Mouse (Mus musculus): ENCODE data around the gene Col18a1. TPM values are rescaled to one million over a fixed set of nuclear protein-coding genes. Genes with fewer than 3 reads are reported as not detected.

The Col18a1 gene
- polyA plus RNA-seq, 1 experiment from 2014 or later: 33.6 TPM

GRCm38 (mm10) chr10:77200295-77200694 lies 33.9 kb upstream of the Col18a1 start:
- 0 out of 2 replicates have a peak, but pooled peaks cover 4% of the 10 kb centered on the region for H3K4me1 ChIP-seq
- no peak for ATAC-seq (replicated peaks)
- no peak overlapping the region for H3K4me2 ChIP-seq
- no peaks in the 10 kb centered on the region for H3K27me3 ChIP-seq (replicated peaks)
- H3K9ac ChIP-seq: no peak overlapping the region
- no peak overlapping the region for H3K27ac ChIP-seq
- 84% methylated on average over 9 of the region's 9 CpGs for WGBS
- H3K4me3 ChIP-seq: no peak overlapping the region
- H3K36me3 ChIP-seq (replicated peaks): no peaks in the 10 kb centered on the region
- H3K9me3 ChIP-seq: no peaks in the 10 kb centered on the region

DNA sequence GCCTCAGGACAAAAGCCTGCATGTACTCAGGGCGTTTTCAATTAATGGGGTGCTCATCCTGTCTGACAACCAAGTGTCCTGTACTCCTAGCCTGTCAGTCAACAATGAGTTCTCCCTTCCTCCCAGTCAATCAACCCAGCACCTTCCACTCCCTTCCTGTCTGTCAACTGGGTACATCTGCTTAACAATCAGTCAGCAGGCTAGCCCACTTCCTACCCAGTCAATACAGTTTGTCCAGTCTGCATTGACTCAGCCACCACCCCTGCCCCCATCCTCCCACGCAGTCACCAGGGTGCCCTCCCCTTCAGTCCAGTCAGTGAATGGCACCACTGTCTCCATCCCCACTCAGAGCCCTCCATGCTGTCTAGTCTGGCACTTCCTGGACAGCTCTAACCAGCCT lies 32.9 kb upstream of the Col18a1 start:
- no peak overlapping the region for H3K27ac ChIP-seq
- H3K27me3 ChIP-seq (replicated peaks): no peaks in the 10 kb centered on the region
- H3K9me3 ChIP-seq: no peaks in the 10 kb centered on the region
- no peaks in the 10 kb centered on the region for H3K36me3 ChIP-seq (replicated peaks)
- 88% methylated on average over 2 of the region's 2 CpGs for WGBS
- H3K4me3 ChIP-seq: no peak overlapping the region
- H3K9ac ChIP-seq: no peak overlapping the region
- no peak for ATAC-seq (replicated peaks)
- H3K4me2 ChIP-seq: no peak overlapping the region
- no peaks in the 10 kb centered on the region for H3K4me1 ChIP-seq

- H3K36me3 ChIP-seq (replicated peaks): no peaks in the 10 kb centered on the region
- H3K4me1 ChIP-seq: no peaks in the 10 kb centered on the region
- 21% methylated on average over 9 of the region's 9 CpGs for WGBS
- no peaks in the 10 kb centered on the region for H3K27me3 ChIP-seq (replicated peaks)
- no peaks in the 10 kb centered on the region for H3K9me3 ChIP-seq
- H3K4me2 ChIP-seq: no peak overlapping the region
- H3K9ac ChIP-seq: no peak overlapping the region
- no peak for ATAC-seq (replicated peaks)
- no peak overlapping the region for H3K4me3 ChIP-seq
- no peak overlapping the region for H3K27ac ChIP-seq
These were observed 31.3 kb upstream of the Col18a1 start for GRCm38 (mm10) chr10:77197469-77198209.

GRCm38 (mm10) chr10:77196676-77197075 lies 30.3 kb upstream of the Col18a1 start:
- no peaks in the 10 kb centered on the region for H3K27me3 ChIP-seq (replicated peaks)
- no peaks in the 10 kb centered on the region for H3K9me3 ChIP-seq
- H3K9ac ChIP-seq: no peak overlapping the region
- 85% methylated on average over 4 of the region's 4 CpGs for WGBS
- H3K27ac ChIP-seq: no peak overlapping the region
- no peak overlapping the region for H3K4me3 ChIP-seq
- H3K4me1 ChIP-seq: peaks cover under 1% of the 10 kb centered on the region; the same call in 1 of the 2 replicates
- no peaks in the 10 kb centered on the region for H3K36me3 ChIP-seq (replicated peaks)
- no peak for ATAC-seq (replicated peaks)
- H3K4me2 ChIP-seq: no peak overlapping the region

DNA sequence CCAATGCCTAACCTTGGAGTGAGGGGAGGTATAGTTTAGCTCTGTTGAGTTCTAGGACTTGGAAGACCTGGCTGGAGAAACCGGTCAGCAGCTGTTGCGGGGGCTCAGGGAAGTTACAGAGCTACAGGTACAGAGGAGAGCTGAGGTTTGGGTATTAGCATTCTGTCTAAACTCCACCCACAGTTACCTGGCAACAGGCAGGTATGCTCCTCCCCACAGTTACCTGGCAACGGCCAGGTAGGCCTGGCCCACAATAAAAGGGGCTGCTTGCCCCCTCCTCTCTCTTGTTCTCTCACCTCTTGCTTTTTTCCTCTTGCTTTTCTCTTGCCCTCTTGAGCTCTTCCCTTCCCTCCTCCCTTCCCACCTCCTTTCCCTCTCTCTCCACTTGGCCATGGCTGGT lies 29.8 kb upstream of the Col18a1 start:
- Histone ChIP-seq H3K4me2 (no peak overlapping the region), H3K27me3 (replicated peaks) (no peaks in the 10 kb centered on the region), H3K27ac (no peak overlapping the region), H3K36me3 (replicated peaks) (no peaks in the 10 kb centered on the region), H3K4me1 (peaks cover 6% of the 10 kb centered on the region), H3K9ac (no peak overlapping the region), H3K9me3 (no peaks in the 10 kb centered on the region), H3K4me3 (no peak overlapping the region)
- WGBS: 90% methylated on average over 3 of the region's 3 CpGs
- no peak for ATAC-seq (replicated peaks)

- no peak overlapping the region for H3K9ac ChIP-seq
- peaks cover 14% of the 10 kb centered on the region for H3K4me1 ChIP-seq
- no peaks in the 10 kb centered on the region for H3K9me3 ChIP-seq
- H3K27ac ChIP-seq: no peak overlapping the region
- no peaks in the 10 kb centered on the region for H3K36me3 ChIP-seq (replicated peaks)
- no peak for ATAC-seq (replicated peaks)
- no peak overlapping the region for H3K4me2 ChIP-seq
- H3K4me3 ChIP-seq: no peak overlapping the region
- H3K27me3 ChIP-seq (replicated peaks): no peaks in the 10 kb centered on the region
These were observed 27.1 kb upstream of the Col18a1 start for GRCm38 (mm10) chr10:77193495-77193894.

GRCm38 (mm10) chr10:77192745-77193144 lies 26.4 kb upstream of the Col18a1 start:
- Histone ChIP-seq H3K4me1 (peaks cover 14% of the 10 kb centered on the region), H3K27me3 (replicated peaks) (no peaks in the 10 kb centered on the region), H3K27ac (no peak overlapping the region), H3K4me2 (no peak overlapping the region), H3K4me3 (no peak overlapping the region), H3K36me3 (replicated peaks) (no peaks in the 10 kb centered on the region), H3K9me3 (no peaks in the 10 kb centered on the region), H3K9ac (no peak overlapping the region)
- no peak for ATAC-seq (replicated peaks)
- WGBS: 80% methylated on average over 17 of the region's 17 CpGs

DNA sequence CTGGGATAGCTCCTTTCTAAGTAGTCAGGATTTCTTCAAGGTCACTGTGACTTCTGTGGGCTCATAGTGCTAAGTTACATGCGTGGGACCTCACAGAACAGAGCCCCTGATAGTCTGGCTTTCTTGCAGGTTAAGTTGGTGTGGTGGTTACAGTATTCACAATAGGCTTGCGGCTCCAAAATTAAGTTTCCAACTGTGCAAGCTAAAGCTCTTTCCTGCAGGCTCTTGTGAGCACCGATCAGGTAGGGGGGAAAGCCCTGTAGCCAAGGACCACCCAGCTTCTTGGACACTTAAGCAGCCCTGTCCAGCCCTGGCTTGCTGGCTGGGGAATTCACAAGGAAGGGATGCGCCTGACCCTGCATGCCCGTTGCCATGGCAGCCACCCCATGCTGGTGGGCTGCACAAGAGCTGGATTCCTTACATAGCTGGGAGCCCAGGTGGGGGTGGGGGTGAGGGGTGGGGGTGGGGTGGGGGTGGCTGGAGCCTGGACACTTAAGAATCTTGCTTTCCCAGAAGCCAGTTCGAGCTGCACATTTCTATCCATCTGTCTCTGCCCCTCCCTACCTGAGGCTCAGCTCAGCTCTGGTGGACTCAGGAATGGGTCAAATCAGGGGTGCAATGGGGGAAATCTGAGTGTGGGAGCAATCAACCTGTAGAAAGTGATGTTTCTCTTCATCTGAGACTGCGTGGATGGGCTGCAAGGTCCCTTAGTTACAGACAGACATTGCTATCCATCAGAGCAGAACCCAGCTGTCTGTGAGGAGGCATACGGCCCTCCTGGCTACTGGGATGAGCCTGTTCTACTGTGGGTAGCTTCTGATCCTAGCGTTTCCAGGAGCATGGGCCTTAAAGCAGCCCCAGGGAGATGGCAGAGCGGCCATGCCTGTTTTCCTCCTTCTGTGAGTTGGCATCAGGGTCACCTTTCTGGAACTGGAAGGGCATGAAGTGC lies 24.9 kb upstream of the Col18a1 start:
- Histone ChIP-seq H3K9ac (no peak overlapping the region), H3K4me1 (peaks cover 14% of the 10 kb centered on the region), H3K27ac (no peak overlapping the region), H3K4me3 (no peak overlapping the region), H3K36me3 (replicated peaks) (no peaks in the 10 kb centered on the region), H3K9me3 (no peaks in the 10 kb centered on the region), H3K4me2 (no peak overlapping the region), H3K27me3 (replicated peaks) (no peaks in the 10 kb centered on the region)
- WGBS: 14% methylated on average over 10 of the region's 10 CpGs
- ATAC-seq (replicated peaks): peak; percentile 79

DNA sequence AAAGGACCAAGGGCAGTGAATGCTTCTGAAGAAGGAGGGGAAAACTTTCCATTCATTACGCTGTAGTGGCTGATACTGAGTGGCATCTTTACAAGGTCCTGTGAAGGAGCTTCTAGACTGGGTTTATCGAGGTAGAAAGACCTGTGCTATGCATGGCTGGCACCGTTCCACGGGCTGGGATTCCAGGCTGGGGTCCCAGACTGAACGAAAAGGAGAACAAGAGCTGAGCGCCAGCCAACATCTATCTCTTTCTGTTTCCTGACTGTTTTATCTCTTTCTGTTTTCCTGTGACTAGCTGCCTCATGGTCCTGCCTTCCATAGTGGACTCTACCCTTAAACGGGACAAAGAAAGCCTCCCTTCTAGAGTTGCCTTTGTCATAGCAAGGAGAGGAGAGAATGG lies 21.1 kb upstream of the Col18a1 start:
- Histone ChIP-seq H3K27ac (no peak overlapping the region), H3K4me3 (no peak overlapping the region), H3K4me2 (no peak overlapping the region), H3K4me1 (peaks cover 14% of the 10 kb centered on the region), H3K36me3 (replicated peaks) (no peaks in the 10 kb centered on the region), H3K9ac (no peak overlapping the region), H3K27me3 (replicated peaks) (no peaks in the 10 kb centered on the region), H3K9me3 (no peaks in the 10 kb centered on the region)
- 82% methylated on average over 7 of the region's 7 CpGs for WGBS
- ATAC-seq (replicated peaks): no peak

GRCm38 (mm10) chr10:77182804-77183331 lies 16.5 kb upstream of the Col18a1 start:
- H3K9ac ChIP-seq: no peak overlapping the region
- ATAC-seq (replicated peaks): no peak
- no peaks in the 10 kb centered on the region for H3K27me3 ChIP-seq (replicated peaks)
- H3K27ac ChIP-seq: no peak overlapping the region
- H3K9me3 ChIP-seq: no peaks in the 10 kb centered on the region
- H3K4me3 ChIP-seq: no peak overlapping the region
- WGBS: 71% methylated on average over 3 of the region's 3 CpGs
- no peaks in the 10 kb centered on the region for H3K36me3 ChIP-seq (replicated peaks)
- H3K4me1 ChIP-seq: no peaks in the 10 kb centered on the region
- H3K4me2 ChIP-seq: no peak overlapping the region

- Histone ChIP-seq H3K27me3 (replicated peaks) (no peaks in the 10 kb centered on the region), H3K4me3 (no peak overlapping the region), H3K9me3 (no peaks in the 10 kb centered on the region), H3K27ac (no peak overlapping the region), H3K4me1 (no peaks in the 10 kb centered on the region), H3K4me2 (no peak overlapping the region), H3K9ac (no peak overlapping the region), H3K36me3 (replicated peaks) (no peaks in the 10 kb centered on the region)
- WGBS: 87% methylated on average over 3 of the region's 3 CpGs
- no peak for ATAC-seq (replicated peaks)
These were observed 13.8 kb upstream of the Col18a1 start for GRCm38 (mm10) chr10:77180110-77180509.

GRCm38 (mm10) chr10:77178691-77179090 lies 12.3 kb upstream of the Col18a1 start:
- H3K36me3 ChIP-seq (replicated peaks): no peaks in the 10 kb centered on the region
- H3K27ac ChIP-seq: no peak overlapping the region
- no peak overlapping the region for H3K4me3 ChIP-seq
- H3K4me2 ChIP-seq: no peak overlapping the region
- 78% methylated on average over 7 of the region's 7 CpGs for WGBS
- H3K9me3 ChIP-seq: no peaks in the 10 kb centered on the region
- H3K27me3 ChIP-seq (replicated peaks): no peaks in the 10 kb centered on the region
- no peak overlapping the region for H3K9ac ChIP-seq
- ATAC-seq (replicated peaks): no peak
- no peaks in the 10 kb centered on the region for H3K4me1 ChIP-seq

Data from midbrain, embryonic 15.5 days (tissue).